Mouse (Mus musculus) CH12.LX (cell line): ENCODE data around the gene Stat2. TPM values are rescaled to one million over a fixed set of nuclear protein-coding genes. Genes with fewer than 3 reads are reported as not detected.
"Not testable (repeated sequence)": the region's sequence is repeated elsewhere in the genome, so short reads cannot be mapped to it uniquely, and the experiment has no call there.

ENCODE experiments used
- DNase-seq: peaks from one replicate; pipeline ENCODE4 v3.0.0-alpha.2; 2013; ENCODE audit errors: extremely low read depth
- H3K27ac ChIP-seq: 2 replicates; pipeline ENCODE4 v1.5.1; 2012; ENCODE audit warnings: low read depth, mild to moderate bottlenecking, control low read depth, moderate library complexity; ENCODE audit not compliant: insufficient read depth
- H3K27me3 ChIP-seq: replicated peaks from 2 replicates; pipeline ENCODE3; 2012; ENCODE audit warnings: inconsistent platforms
- H3K36me3 ChIP-seq, 2 experiments: replicated peaks in 1 of 2; 2 replicates each; pipeline versions ENCODE3 to v1.6.1; 2012; ENCODE audit warnings: inconsistent platforms in 1 of 2, low read length in 1 of 2, mild to moderate bottlenecking in 1 of 2, mixed read lengths in 1 of 2, moderate library complexity in 1 of 2; ENCODE audit not compliant: control insufficient read depth in 1 of 2, insufficient read depth in 1 of 2
- H3K4me1 ChIP-seq, 2 experiments: 2 replicates each; pipeline ENCODE4 v1.6.1; 2012; ENCODE audit warnings: inconsistent platforms in 1 of 2, moderate library complexity in 1 of 2; ENCODE audit not compliant: insufficient read depth in 2 of 2, control insufficient read depth in 1 of 2
- H3K4me2 ChIP-seq: 2 replicates; pipeline ENCODE4 v1.6.1; 2012; ENCODE audit warnings: low read depth, mild to moderate bottlenecking, control low read depth; ENCODE audit not compliant: poor library complexity, insufficient read depth, severe bottlenecking
- H3K4me3 ChIP-seq, 3 experiments: fragments of 150-350 bp in 1 of 3; sonication (generic) in 1 of 3; replicated peaks in 1 of 3; 2 replicates each; pipeline versions ENCODE3 to v1.5.1; 2011 to 2012; ENCODE audit warnings: low read depth in 2 of 3, low read length in 2 of 3, mild to moderate bottlenecking in 2 of 3, moderate library complexity in 2 of 3, control low read depth in 1 of 3, improper control_type of control experiment in 1 of 3, inconsistent platforms in 1 of 3, mixed read lengths in 1 of 3; ENCODE audit not compliant: poor library complexity in 1 of 3
- H3K79me2 ChIP-seq: replicated peaks from 2 replicates; pipeline ENCODE4 v1.6.1; 2012; ENCODE audit warnings: mild to moderate bottlenecking, moderate library complexity; ENCODE audit not compliant: control insufficient read depth, poor library complexity, insufficient read depth, severe bottlenecking; ENCODE audit errors: extremely low read depth
- H3K9ac ChIP-seq: 2 replicates; pipeline ENCODE4 v1.6.1; 2012; ENCODE audit warnings: low read depth, mild to moderate bottlenecking, control low read depth, moderate library complexity; ENCODE audit not compliant: insufficient read depth
- H3K9me3 ChIP-seq: replicated peaks from 2 replicates; pipeline ENCODE3; 2012; ENCODE audit warnings: low read length, inconsistent platforms, mixed read lengths
- CHD2 ChIP-seq: IDR thresholded peaks from 2 replicates; pipeline ENCODE4 v1.6.1; 2011; ENCODE audit warnings: low read length, improper control_type of control experiment
- CTCF ChIP-seq, 2 experiments: IDR thresholded peaks in 1 of 2; conservative IDR thresholded peaks in 1 of 2; 2 replicates each; pipeline ENCODE4 v1.5.1; 2011 to 2012; ENCODE audit warnings: low read depth in 2 of 2, low read length in 2 of 2, improper control_type of control experiment in 1 of 2, inconsistent platforms in 1 of 2, mild to moderate bottlenecking in 1 of 2, moderate library complexity in 1 of 2
- ELF1 ChIP-seq: IDR thresholded peaks from 2 replicates; pipeline ENCODE4 v1.6.1; 2014; ENCODE audit warnings: low read depth, mild to moderate bottlenecking, inconsistent platforms, low read length, improper control_type of control experiment
- EP300 ChIP-seq: IDR thresholded peaks from 2 replicates; pipeline ENCODE4 v1.6.1; 2011; ENCODE audit warnings: low read length, improper control_type of control experiment
- GABPA ChIP-seq: IDR thresholded peaks from 2 replicates; pipeline ENCODE4 v1.6.1; 2012; ENCODE audit warnings: low read depth, low read length, improper control_type of control experiment, inconsistent platforms; ENCODE audit not compliant: insufficient replicate concordance
- HCFC1 ChIP-seq: IDR thresholded peaks from 2 replicates; pipeline ENCODE4 v1.6.1; 2012; ENCODE audit warnings: low read depth, mild to moderate bottlenecking, inconsistent platforms, low read length, improper control_type of control experiment
- MAFK ChIP-seq: IDR thresholded peaks from 2 replicates; pipeline ENCODE4 v1.6.1; 2011; ENCODE audit warnings: low read length, improper control_type of control experiment; ENCODE audit not compliant: insufficient replicate concordance
- MAZ ChIP-seq: IDR thresholded peaks from 2 replicates; pipeline ENCODE4 v1.6.1; 2012; ENCODE audit warnings: low read depth, mild to moderate bottlenecking, inconsistent platforms, low read length, improper control_type of control experiment, moderate library complexity
- RAD21 ChIP-seq: IDR thresholded peaks from 2 replicates; pipeline ENCODE4 v1.6.1; 2011; ENCODE audit warnings: low read depth, mild to moderate bottlenecking, low read length, improper control_type of control experiment, moderate library complexity
- SMC3 ChIP-seq: IDR thresholded peaks from 2 replicates; pipeline ENCODE4 v1.6.1; 2011; ENCODE audit warnings: low read depth, low read length, improper control_type of control experiment
- TCF12 ChIP-seq: IDR thresholded peaks from 2 replicates; pipeline ENCODE4 v1.6.1; 2014; ENCODE audit warnings: low read depth, mild to moderate bottlenecking, inconsistent platforms, low read length, improper control_type of control experiment
- USF2 ChIP-seq: conservative IDR thresholded peaks from 2 replicates; pipeline ENCODE4 v1.6.1; 2011; ENCODE audit warnings: low read depth, low read length, improper control_type of control experiment
- ZC3H11A ChIP-seq: IDR thresholded peaks from 2 replicates; pipeline ENCODE4 v1.6.1; 2012; ENCODE audit warnings: low read depth, mild to moderate bottlenecking, inconsistent platforms, low read length, improper control_type of control experiment
- ZMIZ1 ChIP-seq: IDR thresholded peaks from 2 replicates; pipeline ENCODE4 v1.6.1; 2012; ENCODE audit warnings: low read depth, mild to moderate bottlenecking, inconsistent platforms, low read length, improper control_type of control experiment
- ZNF384 ChIP-seq: IDR thresholded peaks from 2 replicates; pipeline ENCODE4 v1.6.1; 2012; ENCODE audit warnings: low read depth, low read length, improper control_type of control experiment, inconsistent platforms
- dilution Hi-C: fragments of 300-500 bp; cut with MboI; formaldehyde crosslinking; loops from 2 replicates; pipeline ENCODE4 v1.14.3; 2020; ENCODE audit warnings: low sequenced_read_pairs; ENCODE audit not compliant: extremely low pct_unique_long_range_greater_than_20kb, extremely low pct_ligation_motif_present
- in situ Hi-C: fragments of 300-500 bp; cut with MboI; formaldehyde crosslinking; loops from 3 replicates; pipeline ENCODE4 v1.14.3; 2019; ENCODE audit warnings: low sequenced_read_pairs, low pct_ligation_motif_present, low pct_unique_long_range_greater_than_20kb, mixed read lengths
- polyA plus RNA-seq: library from polyadenylated mRNA; unstranded; fragments of >175 nt; gene quantifications from 2 replicates; pipeline ENCODE4 v1.2.1, GENCODE M21; 2012; ENCODE audit warnings: low read depth; ENCODE audit not compliant: insufficient read length
- total RNA-seq, 2 experiments: library from RNA; depleted of rRNA; stranded (reverse); fragments of 300-350 nt in 1 of 2; fragments of >200 nt in 1 of 2; gene quantifications; 2 replicates each; pipeline ENCODE4 v1.2.3; 2012 to 2014

Gene Stat2
- total and polyA plus RNA-seq, 3 experiments: 3.3 to 14.6 (median 12.5) TPM

- Histone ChIP-seq H3K36me3 (peaks cover 70 to 89% of the 10 kb centered on the region in 2 experiments), H3K4me1 (peaks cover 0 to 27% of the 10 kb centered on the region in 2 experiments; a peak in 2 of 4 replicates), H3K79me2 (no peaks in the 10 kb centered on the region), H3K27ac (no peak overlapping the region), H3K4me2 (no peak overlapping the region), H3K9ac (no peak overlapping the region), H3K27me3 (no peaks in the 10 kb centered on the region), H3K9me3 (no peaks in the 10 kb centered on the region), H3K4me3 (no peak overlapping the region)
- dilution Hi-C loops: no loop called here
- in situ Hi-C loops: no loop called here
- TF ChIP-seq ZNF384 (peak; percentile 83), CTCF (conservative IDR thresholded peaks at IDR 0.05 in 1 of 2, IDR thresholded peaks at IDR 0.05 in 1 of 2; ENCODE audit: low read depth in 2 of 2, low read length in 2 of 2) (peak; percentile 27 to 85; a peak in 2 of 4 replicates), MAZ (no peak), ELF1 (0 out of 2 replicates have a peak, but pooled peaks have one; percentile 27), RAD21 (peak; percentile 72), SMC3 (peak; percentile 82), GABPA (no peak), ZC3H11A (0 out of 2 replicates have a peak, but pooled peaks have one; percentile 9)
- peak; percentile 66 for DNase-seq
Observed at GRCm38 (mm10) chr10:128283604-128284579, 13.5 kb downstream of the Stat2 start.

- dilution Hi-C loops: not testable (repeated sequence)
Observed at GRCm38 (mm10) chr10:128290594-128290993, 20.2 kb downstream of the Stat2 start.

GRCm38 (mm10) chr10:128296370-128297090 is 26.2 kb downstream of the Stat2 start:
- DNase-seq: no peak
- H3K79me2 ChIP-seq: no peaks in the 10 kb centered on the region
- H3K4me1 ChIP-seq: peaks cover 10 to 35% of the 10 kb centered on the region in 2 experiments
- TF ChIP-seq TCF12 (no peak), ZMIZ1 (no peak), CHD2 (no peak), USF2 (no peak), EP300 (no peak), MAZ (no peak), CTCF (conservative IDR thresholded peaks at IDR 0.05 in 1 of 2, IDR thresholded peaks at IDR 0.05 in 1 of 2; ENCODE audit: low read depth in 2 of 2, low read length in 2 of 2) (no peak), HCFC1 (no peak), MAFK (no peak)
- no peak overlapping the region for H3K27ac ChIP-seq
- in situ Hi-C loops (no loop called here), dilution Hi-C loops (no loop called here)
- no peak overlapping the region for H3K4me2 ChIP-seq
- peak overlapping the region; percentile 19; the same call in 1 of the 2 replicates for H3K9ac ChIP-seq
- H3K9me3 ChIP-seq: no peaks in the 10 kb centered on the region
- no peaks in the 10 kb centered on the region for H3K27me3 ChIP-seq
- H3K4me3 ChIP-seq: no peak overlapping the region
- peaks cover 12 to 20% of the 10 kb centered on the region in 2 experiments for H3K36me3 ChIP-seq

More at GRCm38 (mm10) chr10:128290594-128290993, 20.2 kb downstream of the Stat2 start:
- H3K27me3 ChIP-seq, H3K9me3 ChIP-seq, H3K79me2 ChIP-seq, DNase-seq, H3K9ac ChIP-seq, H3K4me2 ChIP-seq, in situ Hi-C loops, H3K4me3 ChIP-seq, H3K27ac ChIP-seq: not testable (repeated sequence)
- Histone ChIP-seq H3K4me1 (peaks cover 0 to 16% of the 10 kb centered on the region in 2 experiments; a peak in 2 of 4 replicates), H3K36me3 (peaks cover 48 to 65% of the 10 kb centered on the region in 2 experiments)
